Mouse (Mus musculus) T-helper 1 cell (primary cell): ENCODE data around the gene Atp5f1.
"Not testable (repeated sequence)": the region's sequence is repeated elsewhere in the genome, so short reads cannot be mapped to it uniquely, and the experiment has no call there.

Experiments used
- in situ Hi-C: fragments of 300-600 bp; cut with MboI, MseI; formaldehyde crosslinking; loops from one replicate; pipeline ENCODE4 v1.15.1; 2025; ENCODE audit warnings: high pct_unique_total_duplicates

Gene Atp5f1

DNA sequence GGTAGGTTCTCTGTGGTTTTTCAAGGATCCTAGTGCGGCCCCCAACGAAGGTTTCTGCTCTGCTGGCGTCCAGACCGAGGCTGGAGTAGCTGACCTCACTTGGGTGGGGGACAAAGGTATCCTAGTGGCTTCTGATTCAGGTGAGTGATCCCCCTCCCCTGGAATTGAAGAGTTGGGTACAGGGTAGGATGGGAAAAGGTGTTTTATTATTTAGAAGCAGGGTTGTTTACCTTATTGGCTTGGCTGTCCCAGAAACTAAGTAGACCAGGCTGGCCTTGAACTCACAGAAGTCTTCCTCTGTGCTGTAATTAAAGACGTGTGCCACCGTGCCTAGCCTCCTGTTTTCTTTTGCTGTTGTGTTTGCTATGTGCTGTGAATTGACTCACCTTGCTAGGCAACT, at the start of gene Atp5f1:
Gene Atp5f1, minus strand, starts transcription at position 101 of the 400 bp plus-strand sequence.
- in situ Hi-C loops = loop anchor here (5.0 kb wide), 1 partner anchor 273 kb away; the partner anchor contains the start of gene Ddx20

GRCm38 (mm10) chr3:106003360-106003759, 43.5 kb upstream of the Atp5f1 start:
- in situ Hi-C loops = not testable (repeated sequence)

DNA sequence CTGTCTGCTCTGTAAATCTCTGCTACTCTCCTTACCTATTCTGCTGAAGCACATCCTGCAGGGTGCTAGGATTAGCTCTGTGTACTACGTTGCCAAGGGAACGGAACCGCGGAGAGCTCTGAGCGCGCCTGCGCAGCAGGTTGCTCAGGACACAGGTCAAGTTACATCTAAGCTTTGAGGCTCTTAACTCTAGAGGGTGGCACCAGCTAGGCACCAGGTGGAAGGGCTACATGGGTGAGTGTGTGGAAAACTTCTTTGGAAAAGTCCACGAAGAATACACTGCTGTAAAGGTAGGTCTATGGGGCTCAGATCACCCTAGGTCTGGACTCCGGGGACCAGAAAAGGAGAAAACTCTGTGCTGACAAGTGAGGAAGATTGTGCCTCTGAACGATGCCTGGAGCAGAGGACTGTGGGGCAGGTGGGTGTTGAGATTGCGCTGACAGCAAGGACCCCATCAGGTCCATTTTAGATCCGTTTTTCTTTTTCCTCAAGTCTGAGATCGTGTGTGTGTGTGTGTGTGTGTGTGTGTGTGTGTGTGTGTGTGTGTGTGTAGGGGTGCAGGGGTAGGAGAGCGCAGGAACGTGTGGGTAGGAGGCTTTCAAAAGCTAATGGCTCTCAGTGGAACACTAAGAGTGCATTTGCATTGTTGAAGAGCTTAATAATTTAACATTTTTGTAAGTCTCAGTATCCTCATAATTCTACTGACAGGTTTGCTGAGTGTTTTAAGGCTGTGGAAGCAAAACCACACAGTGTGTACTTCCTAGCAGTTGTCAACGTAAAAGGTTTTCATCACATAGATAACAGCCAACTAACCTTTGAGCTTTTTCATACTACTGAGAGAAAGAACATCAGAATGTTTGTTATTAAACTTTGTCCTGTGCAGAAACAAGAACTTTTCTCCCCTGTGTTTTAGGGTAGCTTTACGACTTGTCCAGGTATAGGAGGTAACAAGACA, 41.8 kb upstream of the Atp5f1 start:
- in situ Hi-C loops = no loop called here

DNA sequence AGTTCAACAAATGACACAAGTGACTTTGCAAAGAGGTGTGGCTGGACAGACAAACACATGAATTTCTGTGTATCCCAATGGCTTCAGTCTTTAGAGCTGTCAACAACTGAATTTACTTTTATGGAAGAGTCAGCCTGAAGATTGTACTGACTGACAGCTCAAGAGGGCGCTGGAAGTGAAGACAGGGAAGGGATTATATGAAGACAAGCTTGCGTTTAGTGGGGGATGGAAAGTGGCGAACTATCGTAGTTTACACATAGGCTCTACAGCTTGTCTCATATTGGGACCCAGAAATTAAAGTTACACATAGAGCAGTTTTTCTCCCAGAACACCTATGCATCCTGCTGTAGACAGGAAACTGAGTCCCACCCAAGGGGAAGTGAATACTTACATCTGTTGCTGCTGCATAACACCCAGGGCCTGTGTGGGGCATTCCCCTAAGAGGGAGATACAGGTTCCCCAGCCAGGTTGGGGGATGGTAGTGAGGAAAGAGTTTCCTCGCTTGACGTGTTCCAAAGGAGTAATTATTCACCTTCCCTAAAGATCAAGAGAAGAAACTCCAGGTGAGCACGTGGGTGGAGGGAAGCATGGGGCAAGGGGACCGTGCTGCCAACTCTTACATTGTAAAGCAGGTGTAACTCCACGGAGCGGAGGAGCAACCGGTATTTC, 40.9 kb upstream of the Atp5f1 start:
- in situ Hi-C loops = no loop called here

DNA sequence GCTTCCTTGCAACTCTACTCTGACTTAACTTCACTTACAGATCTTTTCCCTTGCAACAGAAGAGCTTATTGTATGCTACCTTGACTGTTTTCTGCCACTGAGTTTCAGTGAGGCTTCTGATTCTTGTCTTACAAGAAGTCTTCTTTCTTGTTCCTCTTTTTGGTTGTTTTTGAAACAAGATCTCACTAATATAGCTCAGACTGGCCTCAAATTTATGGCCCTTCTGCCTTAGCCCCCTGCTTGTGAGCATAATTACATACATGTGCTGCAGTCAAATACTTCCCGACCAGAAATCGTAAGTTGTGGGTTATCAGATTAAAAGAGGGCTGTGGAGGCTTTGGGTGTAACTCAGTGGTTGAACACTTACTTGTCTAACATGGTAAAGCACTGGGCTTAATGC, 34.8 kb upstream of the Atp5f1 start:
- in situ Hi-C loops = loop anchor here (5.0 kb wide), 1 partner anchor 453 kb away; no protein-coding TSS in a partner anchor

- in situ Hi-C loops = loop anchor here (5.0 kb wide), 1 partner anchor 456 kb away; no protein-coding TSS in a partner anchor
Measured at GRCm38 (mm10) chr3:105991653-105992283, 31.9 kb upstream of the Atp5f1 start.

DNA sequence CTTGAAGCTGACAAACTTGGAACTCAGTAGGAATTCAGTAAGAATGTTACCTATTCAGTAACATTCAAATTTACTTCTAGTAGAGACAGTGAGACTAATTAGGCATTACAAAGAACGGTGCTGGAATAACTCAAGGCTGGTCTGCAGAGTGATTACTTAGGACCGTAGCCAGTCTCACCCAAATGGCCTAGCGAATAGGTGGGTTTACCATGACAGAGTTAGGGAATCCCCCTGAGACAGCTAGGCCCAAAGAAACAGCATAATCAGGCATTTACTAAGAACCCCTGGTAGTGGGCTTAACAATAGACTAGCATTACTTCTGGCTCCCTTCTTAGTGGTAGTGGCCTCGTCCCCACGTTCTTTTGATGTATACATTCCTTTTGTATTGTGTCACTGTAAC, 29.7 kb upstream of the Atp5f1 start:
- in situ Hi-C loops = loop anchor here (5.0 to 10.0 kb wide), 2 partner anchors 225 to 458 kb away; partner anchors contain the start of gene Chil4

DNA sequence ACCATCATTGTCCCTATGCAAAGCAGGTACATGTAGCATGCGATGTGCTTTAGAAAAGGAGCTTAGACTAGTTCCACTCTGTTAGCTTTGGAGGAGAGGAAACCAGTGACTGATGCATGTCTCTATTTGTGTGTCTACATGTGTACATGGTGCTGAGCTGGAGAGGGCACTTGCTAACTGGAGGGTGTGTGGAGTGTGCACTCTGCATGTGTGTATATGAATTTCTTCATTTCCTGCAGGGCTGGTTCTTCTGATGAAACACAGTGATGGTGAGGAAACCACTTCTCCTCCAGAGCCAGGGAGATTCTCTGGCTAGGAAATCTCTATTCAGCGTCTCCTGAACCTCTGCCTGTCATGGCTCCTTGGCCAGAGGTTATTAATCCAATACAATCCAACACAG, 14.3 kb upstream of the Atp5f1 start:
- in situ Hi-C loops = no loop called here

GRCm38 (mm10) chr3:105973411-105973810, 13.5 kb upstream of the Atp5f1 start, which contains the start of gene Ovgp1:
Gene Ovgp1, plus strand, starts transcription at chr3:105973711.
- in situ Hi-C loops = no loop called here

GRCm38 (mm10) chr3:105971831-105972446, 12.0 kb upstream of the Atp5f1 start:
- in situ Hi-C loops = no loop called here

DNA sequence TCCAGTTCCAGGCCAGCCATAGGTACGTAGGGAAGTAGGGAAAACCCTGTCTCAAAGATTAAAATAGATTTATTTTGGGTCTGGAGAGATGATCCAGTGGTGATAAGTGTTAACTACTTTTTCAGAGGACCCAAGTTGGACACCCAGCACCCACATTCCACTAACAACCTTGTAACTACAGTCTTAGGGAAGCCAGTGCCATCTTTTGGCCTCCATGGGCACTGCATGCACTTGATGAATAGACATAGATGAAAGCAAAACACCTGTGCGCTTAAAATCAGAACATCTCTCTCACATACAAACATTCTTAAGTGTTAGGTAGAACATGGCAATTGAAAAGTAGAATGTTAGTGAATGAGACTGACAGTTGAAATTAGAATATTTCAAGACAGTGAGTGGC, 801 bp upstream of the Atp5f1 start:
- in situ Hi-C loops = no loop called here

GRCm38 (mm10) chr3:105959585-105959984, 314 bp downstream of the Atp5f1 start:
- in situ Hi-C loops = loop anchor here (5.0 kb wide), 1 partner anchor 272 kb away; the partner anchor contains the start of gene Ddx20

GRCm38 (mm10) chr3:105958974-105959580, 822 bp downstream of the Atp5f1 start, which contains the start of gene Wdr77:
Gene Wdr77, plus strand, starts transcription at chr3:105959369.
- in situ Hi-C loops = loop anchor here (5.0 kb wide), 1 partner anchor 272 kb away; the partner anchor contains the start of gene Ddx20

DNA sequence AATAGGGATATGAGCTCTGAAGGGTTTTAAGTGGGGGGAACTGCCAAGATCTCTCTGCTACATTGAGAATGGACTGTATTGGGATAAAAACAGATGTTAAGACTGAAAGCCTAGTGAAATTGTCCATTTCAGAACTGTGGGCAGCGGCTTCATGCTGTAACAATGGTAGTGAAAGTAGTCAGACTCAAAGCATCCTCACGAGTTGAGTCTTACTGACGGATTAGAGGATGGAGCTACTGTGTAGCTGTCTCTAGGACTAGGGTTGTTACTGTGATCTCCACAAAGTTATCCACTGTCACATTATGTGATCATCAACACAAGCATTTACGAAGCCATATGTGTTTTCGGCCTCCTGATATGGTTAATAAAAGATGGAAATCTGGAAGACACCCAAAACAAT, 1.7 kb downstream of the Atp5f1 start:
- in situ Hi-C loops = loop anchor here (5.0 kb wide), 1 partner anchor 271 kb away; the partner anchor contains the start of gene Ddx20

DNA sequence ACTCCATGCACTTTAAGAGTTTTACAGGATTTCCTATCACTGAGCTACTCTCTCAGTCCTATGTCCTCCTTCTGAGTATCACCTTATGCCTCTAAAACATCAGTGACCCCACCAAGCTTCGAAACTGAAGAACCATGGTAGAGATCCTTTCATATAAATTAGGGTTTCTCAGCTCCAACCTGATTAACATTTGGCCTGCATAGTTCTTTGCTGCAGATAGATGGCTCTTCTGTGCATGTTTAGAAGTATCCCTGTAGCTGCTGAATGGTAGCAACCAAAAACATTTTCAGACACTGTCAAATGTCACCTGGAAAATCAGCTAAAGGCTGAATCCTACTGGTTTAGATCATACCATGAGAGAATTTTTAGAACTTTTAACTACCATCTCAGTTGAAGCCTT, 2.7 kb downstream of the Atp5f1 start:
- in situ Hi-C loops = loop anchor here (5.0 kb wide), 1 partner anchor 270 kb away; the partner anchor contains the start of gene Ddx20

GRCm38 (mm10) chr3:105951348-105951747, 8.6 kb downstream of the Atp5f1 start:
- in situ Hi-C loops = no loop called here

DNA sequence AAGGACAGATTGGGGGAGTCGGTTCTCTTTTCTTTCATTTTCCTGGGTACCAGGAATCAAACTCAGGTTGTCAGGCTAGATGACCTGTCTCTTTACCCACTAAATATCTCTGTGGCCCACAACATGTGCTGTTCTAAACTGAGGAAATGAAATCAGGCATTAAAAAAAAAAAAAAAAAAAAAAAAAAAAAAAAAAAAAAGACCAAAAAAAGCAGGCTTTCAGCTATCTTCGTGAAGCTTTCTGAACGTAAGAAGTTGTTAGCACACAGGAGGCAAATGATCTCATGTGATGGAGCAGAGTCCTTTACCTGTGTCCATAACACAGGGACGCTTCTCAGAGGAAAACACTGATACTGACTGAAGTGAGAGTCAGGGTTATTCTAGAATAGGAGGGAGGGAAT, 23.8 kb downstream of the Atp5f1 start:
- in situ Hi-C loops = no loop called here

- in situ Hi-C loops = no loop called here
Measured at GRCm38 (mm10) chr3:105935033-105935432, 24.9 kb downstream of the Atp5f1 start.

- in situ Hi-C loops = no loop called here
Measured at GRCm38 (mm10) chr3:105933926-105934325, 26.0 kb downstream of the Atp5f1 start.

GRCm38 (mm10) chr3:105932240-105933071, 27.4 kb downstream of the Atp5f1 start, which contains the start of gene I830077J02Rik:
Gene I830077J02Rik, minus strand, starts transcription at chr3:105932664.
- in situ Hi-C loops = no loop called here
